Mouse (Mus musculus): ENCODE measurements around the gene Gm21996. TPM values are rescaled to one million over a fixed set of nuclear protein-coding genes. Genes with fewer than 3 reads are reported as not detected.
"Not testable (repeated sequence)": the region's sequence is repeated elsewhere in the genome, so short reads cannot be mapped to it uniquely, and the experiment has no call there.

Gm21996 gene
- not detected in 2 replicates for polyA plus RNA-seq (2015; fragmentation: Nextera tagmentation; extraction: Ambion mirVana)

- not testable (repeated sequence) for H3K36me3 ChIP-seq (ENCODE audit: control insufficient read depth, insufficient read depth, low read length); ATAC-seq (ENCODE audit: insufficient read depth, low FRiP score); H3K27ac ChIP-seq (ENCODE audit: low read length); H3K4me1 ChIP-seq (ENCODE audit: control insufficient read depth, insufficient read depth, low read length); H3K9me3 ChIP-seq (replicated peaks; ENCODE audit: control insufficient read depth, low read length); H3K27me3 ChIP-seq (ENCODE audit: control insufficient read depth, insufficient read depth, low read length); H3K9ac ChIP-seq (ENCODE audit: low read length); H3K4me2 ChIP-seq (ENCODE audit: low read depth, low read length); H3K4me3 ChIP-seq (replicated peaks; ENCODE audit: low read length)
- WGBS, result no CpG with 5 or more reads among the region's 7 CpGs
These were observed at the start of gene Gm21996 for GRCm38 (mm10) chrY:89745432-89745831. Gene Gm21996, minus strand, starts transcription at chrY:89745532.

All from stomach, embryonic 16.5 days (tissue).